Mouse (Mus musculus): ENCODE data around the gene Ube2j1. TPM values are rescaled to one million over a fixed set of nuclear protein-coding genes. Genes with fewer than 3 reads are reported as not detected.

The Ube2j1 gene
- polyA plus RNA-seq, 1 experiment from 2014 or later, result 60.6 TPM

DNA sequence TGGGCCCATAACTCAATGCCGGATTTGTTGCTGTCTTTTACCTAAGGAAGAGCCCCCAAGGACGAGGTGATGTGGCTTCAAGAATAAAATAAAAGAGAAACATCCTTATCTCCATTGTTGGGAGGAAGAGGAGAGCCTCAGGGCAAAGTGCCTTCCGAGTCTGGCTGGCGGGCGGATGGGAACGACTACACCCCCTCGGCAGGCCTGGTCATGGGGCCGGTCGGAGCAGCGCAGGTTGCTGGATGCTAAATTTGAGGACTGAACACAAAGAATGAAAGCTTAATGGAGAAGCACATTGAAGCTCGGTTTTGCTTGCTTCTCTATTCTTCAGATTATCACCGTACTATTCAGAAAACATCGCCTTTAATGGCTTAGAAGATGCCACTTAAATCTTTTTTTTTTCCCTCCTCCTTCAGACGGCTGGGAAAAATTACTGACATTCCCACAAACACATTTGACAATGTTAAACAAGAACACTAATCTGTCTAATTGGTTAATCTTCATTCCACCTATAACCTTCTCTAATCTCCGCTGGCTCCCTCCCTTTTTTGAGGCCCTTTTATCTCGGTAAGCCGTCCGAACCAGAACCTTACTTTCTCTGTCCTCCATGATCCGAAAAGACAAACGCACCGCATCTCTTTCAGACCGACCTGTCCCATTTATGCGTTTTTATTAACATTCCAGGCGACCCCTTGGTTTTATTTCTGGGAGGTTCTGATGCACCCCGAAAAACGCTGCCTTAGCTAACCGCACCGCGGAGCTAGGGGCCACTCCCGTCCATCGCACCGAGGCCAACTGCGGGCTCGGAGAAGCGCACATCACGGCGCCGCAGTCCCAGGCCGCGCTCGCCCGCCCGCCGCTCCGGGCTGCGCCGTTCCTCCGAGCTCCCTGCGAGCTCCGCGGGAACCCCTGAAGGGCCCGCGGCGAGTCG is 687 bp upstream of the Ube2j1 start:
- Histone ChIP-seq H3K9ac (peak overlapping the region; percentile 94), H3K27me3 (replicated peaks) (no peaks in the 10 kb centered on the region), H3K4me2 (peak overlapping the region; percentile 72), H3K9me3 (0 out of 2 replicates have a peak, but pooled peaks cover 1% of the 10 kb centered on the region), H3K4me1 (peaks cover 25% of the 10 kb centered on the region), H3K36me3 (replicated peaks) (peaks cover 5% of the 10 kb centered on the region), H3K4me3 (peak overlapping the region; percentile 76), H3K27ac (peak overlapping the region; percentile 99)
- ATAC-seq (replicated peaks), result peak; percentile 88
- 1% methylated on average over 55 of the region's 55 CpGs for WGBS

DNA sequence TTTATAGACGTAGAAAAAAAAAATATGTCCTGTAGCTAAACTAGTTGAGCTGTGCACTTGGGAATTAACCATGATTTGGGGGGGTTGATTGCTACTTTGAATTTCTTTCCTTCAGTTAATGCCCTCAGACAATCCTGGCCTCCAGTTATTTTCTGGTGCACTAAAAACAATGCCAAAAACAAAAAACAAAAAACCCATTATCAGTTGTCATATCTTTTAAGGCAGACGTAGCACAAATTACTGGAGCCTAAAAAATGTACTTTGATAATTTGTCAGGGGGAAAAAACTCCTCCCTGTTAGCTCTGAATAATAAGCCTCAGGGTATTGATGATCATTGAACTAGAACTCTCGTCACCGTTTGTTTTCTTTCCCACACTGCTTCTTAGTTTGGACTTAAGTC is 829 bp downstream of the Ube2j1 start:
- H3K9me3 ChIP-seq, result 0 out of 2 replicates have a peak, but pooled peaks cover 2% of the 10 kb centered on the region
- no peaks in the 10 kb centered on the region for H3K27me3 ChIP-seq (replicated peaks)
- WGBS, result 2% methylated on average over 4 of the region's 4 CpGs
- H3K4me3 ChIP-seq, result peak overlapping the region; percentile 76
- peak overlapping the region; percentile 72 for H3K4me2 ChIP-seq
- peaks cover 9% of the 10 kb centered on the region for H3K36me3 ChIP-seq (replicated peaks)
- peak overlapping the region; percentile 94 for H3K9ac ChIP-seq
- H3K27ac ChIP-seq, result peak overlapping the region; percentile 99
- no peak for ATAC-seq (replicated peaks)
- H3K4me1 ChIP-seq, result peaks cover 25% of the 10 kb centered on the region

DNA sequence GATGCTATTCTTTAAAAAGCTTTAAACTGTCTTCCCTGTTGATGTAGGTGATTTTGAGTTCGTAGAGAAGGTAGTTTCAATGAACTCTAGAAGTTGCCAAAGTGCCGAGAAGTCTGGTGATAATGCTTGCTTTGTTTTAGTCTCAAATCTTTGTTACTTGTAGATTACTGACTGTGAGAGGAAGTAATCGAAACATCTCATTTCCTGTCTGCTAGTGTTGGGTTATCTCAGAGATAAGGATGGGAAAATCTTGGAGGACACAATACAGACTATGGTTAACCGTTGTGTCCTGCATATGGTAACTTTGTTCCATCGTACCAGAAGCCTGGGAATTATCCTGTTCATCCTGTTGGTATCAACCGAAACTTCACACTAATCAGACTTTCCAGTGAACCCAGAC is 2.3 kb downstream of the Ube2j1 start:
- Histone ChIP-seq H3K9me3 (0 out of 2 replicates have a peak, but pooled peaks cover 2% of the 10 kb centered on the region), H3K27ac (no peak overlapping the region), H3K4me1 (peaks cover 25% of the 10 kb centered on the region), H3K27me3 (replicated peaks) (no peaks in the 10 kb centered on the region), H3K36me3 (replicated peaks) (peaks cover 9% of the 10 kb centered on the region), H3K4me3 (no peak overlapping the region), H3K9ac (no peak overlapping the region), H3K4me2 (no peak overlapping the region)
- ATAC-seq (replicated peaks), result no peak
- 86% methylated on average over 6 of the region's 6 CpGs for WGBS

DNA sequence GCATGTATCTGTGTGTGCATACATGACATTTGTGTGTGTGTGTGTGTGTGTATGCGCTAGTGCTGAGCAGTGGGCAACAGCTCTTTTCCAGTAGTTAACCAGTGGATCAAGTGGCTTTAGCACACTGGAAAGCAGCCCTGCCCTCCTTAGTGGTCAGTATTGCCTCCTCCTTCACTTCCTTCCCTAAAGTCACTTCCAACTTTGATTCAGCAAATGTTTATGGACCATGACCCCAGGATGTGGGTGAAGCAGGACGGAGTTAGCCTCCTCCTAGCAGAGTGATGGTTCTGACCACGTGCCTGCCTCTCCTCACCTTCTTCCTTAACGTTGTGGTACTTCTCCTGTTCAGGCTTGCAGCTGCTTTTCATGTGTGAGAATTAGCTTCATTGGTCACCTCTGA is 8.6 kb downstream of the Ube2j1 start:
- Histone ChIP-seq H3K36me3 (replicated peaks) (peaks cover 47% of the 10 kb centered on the region), H3K27me3 (replicated peaks) (no peaks in the 10 kb centered on the region), H3K9ac (no peak overlapping the region), H3K9me3 (0 out of 2 replicates have a peak, but pooled peaks cover 2% of the 10 kb centered on the region), H3K4me2 (no peak overlapping the region), H3K27ac (no peak overlapping the region), H3K4me1 (no peaks in the 10 kb centered on the region), H3K4me3 (no peak overlapping the region)
- WGBS, result 91% methylated on average over 4 of the region's 4 CpGs
- no peak for ATAC-seq (replicated peaks)

DNA sequence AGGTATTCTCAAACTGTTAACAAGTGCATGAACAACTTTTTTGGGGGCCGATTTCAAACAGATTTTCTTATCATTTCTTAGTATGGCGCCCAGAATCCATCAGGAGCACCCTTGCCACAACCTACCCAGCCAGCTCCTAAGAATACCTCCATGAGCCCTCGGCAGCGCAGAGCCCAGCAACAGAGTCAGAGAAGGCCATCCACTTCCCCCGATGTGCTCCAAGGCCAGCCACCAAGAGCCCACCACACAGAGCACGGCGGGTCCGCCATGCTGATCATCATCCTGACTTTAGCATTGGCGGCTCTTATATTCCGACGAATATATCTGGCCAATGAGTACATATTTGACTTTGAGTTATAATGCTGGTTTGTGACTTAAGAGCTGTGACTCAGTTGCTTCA is 18.4 kb downstream of the Ube2j1 start:
- Histone ChIP-seq H3K4me1 (no peaks in the 10 kb centered on the region), H3K9me3 (no peaks in the 10 kb centered on the region), H3K27ac (no peak overlapping the region), H3K4me3 (no peak overlapping the region), H3K36me3 (replicated peaks) (peaks cover 44% of the 10 kb centered on the region), H3K4me2 (no peak overlapping the region), H3K9ac (no peak overlapping the region), H3K27me3 (replicated peaks) (no peaks in the 10 kb centered on the region)
- no peak for ATAC-seq (replicated peaks)
- 96% methylated on average over 11 of the region's 11 CpGs for WGBS

DNA sequence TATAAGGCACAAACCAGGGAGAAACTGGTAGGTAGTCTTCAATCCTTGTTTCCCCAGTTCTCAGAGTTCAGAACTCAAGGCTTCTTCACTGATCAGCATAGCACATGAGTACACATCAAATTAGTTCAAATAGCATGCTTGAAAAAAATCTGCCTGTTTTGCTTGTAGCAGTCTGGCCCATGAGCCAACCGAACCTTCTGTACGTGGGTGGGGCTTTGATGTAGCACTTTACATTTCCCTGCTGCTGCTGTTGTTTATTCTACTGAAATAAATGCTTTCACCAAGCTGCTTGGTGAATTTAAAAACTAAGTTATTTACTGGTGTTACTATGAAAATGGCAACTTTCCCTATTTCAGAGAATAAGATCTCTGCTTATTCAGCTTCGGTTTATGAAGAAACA is 20.8 kb downstream of the Ube2j1 start:
- no peaks in the 10 kb centered on the region for H3K4me1 ChIP-seq
- 96% methylated on average over 3 of the region's 3 CpGs for WGBS
- H3K4me3 ChIP-seq, result no peak overlapping the region
- H3K36me3 ChIP-seq (replicated peaks), result peaks cover 27% of the 10 kb centered on the region; the same call in 1 of the 2 replicates
- ATAC-seq (replicated peaks), result no peak
- H3K9ac ChIP-seq, result no peak overlapping the region
- no peak overlapping the region for H3K4me2 ChIP-seq
- H3K9me3 ChIP-seq, result no peaks in the 10 kb centered on the region
- no peaks in the 10 kb centered on the region for H3K27me3 ChIP-seq (replicated peaks)
- no peak overlapping the region for H3K27ac ChIP-seq

DNA sequence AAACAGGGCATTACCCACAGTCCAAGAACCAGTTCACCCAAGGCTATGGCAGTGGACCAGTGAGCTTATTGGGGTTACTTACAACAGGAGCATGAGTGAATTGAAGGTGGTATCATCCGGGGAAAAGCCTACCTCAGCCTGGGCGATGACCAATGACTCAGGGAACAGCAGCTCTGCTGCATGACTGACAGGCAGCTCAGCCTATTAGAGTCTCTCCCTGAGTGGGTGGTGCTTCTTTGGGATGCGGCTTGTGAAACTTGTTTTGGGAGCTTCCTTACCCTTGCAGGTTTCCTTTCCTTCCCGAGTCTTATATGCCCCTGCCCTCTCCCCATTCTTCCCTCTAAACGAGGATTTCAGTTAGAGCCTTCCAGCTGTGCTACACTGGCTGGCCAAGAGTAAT is 21.4 kb downstream of the Ube2j1 start:
- Histone ChIP-seq H3K4me3 (no peak overlapping the region), H3K36me3 (replicated peaks) (peaks cover 23% of the 10 kb centered on the region; the same call in 1 of the 2 replicates), H3K4me1 (no peaks in the 10 kb centered on the region), H3K9me3 (no peaks in the 10 kb centered on the region), H3K27me3 (replicated peaks) (no peaks in the 10 kb centered on the region), H3K4me2 (no peak overlapping the region), H3K27ac (no peak overlapping the region), H3K9ac (no peak overlapping the region)
- no peak for ATAC-seq (replicated peaks)
- 86% methylated on average over 5 of the region's 5 CpGs for WGBS

DNA sequence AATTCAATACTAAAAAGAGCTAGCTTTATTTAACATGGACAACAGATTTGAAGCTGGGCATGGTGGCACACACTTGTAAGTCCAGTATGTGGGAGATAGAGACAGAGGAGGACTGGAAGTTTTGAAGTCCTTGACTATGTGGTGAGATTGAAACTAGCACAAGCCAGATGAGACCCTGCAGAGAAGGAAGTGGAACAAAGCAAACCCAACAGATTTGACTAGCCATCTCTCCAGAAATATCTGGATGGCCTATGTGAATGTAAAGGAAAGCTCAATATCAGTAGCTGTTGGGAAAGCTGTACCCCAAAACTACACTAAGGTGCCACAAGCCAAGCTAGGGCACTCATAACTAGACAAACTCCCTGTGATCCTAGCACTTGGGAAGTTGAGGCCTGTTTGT is 23.2 kb downstream of the Ube2j1 start:
- H3K27ac ChIP-seq, result no peak overlapping the region

DNA sequence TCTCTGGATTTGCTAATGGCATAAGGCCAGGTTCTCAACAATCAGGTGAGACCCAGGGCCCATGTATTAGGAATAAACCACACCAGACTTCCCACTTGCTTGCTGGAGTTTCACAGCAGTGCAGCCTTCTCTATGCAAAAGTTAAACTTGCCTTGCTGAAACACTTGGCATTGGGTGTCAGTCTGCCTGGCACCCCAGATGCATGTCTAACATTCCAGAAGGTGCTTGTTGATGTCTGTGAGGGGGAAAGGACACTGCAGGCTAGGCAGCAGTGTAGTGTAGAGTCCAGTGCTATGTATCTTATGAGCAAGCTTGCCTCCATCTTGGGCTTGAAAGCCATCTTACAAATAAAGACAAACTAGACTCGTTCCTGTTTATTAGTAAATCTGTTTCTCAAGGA is 25.1 kb downstream of the Ube2j1 start:
- Histone ChIP-seq H3K27ac (no peak overlapping the region), H3K4me3 (no peak overlapping the region), H3K9ac (no peak overlapping the region), H3K4me2 (no peak overlapping the region), H3K36me3 (replicated peaks) (no peaks in the 10 kb centered on the region; the same call in 1 of the 2 replicates), H3K4me1 (no peaks in the 10 kb centered on the region), H3K9me3 (no peaks in the 10 kb centered on the region), H3K27me3 (replicated peaks) (no peaks in the 10 kb centered on the region)
- no peak for ATAC-seq (replicated peaks)
- 90% methylated on average over 1 of the region's 1 CpGs for WGBS

More for the DNA sequence above, 23.2 kb downstream of the Ube2j1 start:
- Histone ChIP-seq H3K9ac (no peak overlapping the region), H3K9me3 (no peaks in the 10 kb centered on the region), H3K4me3 (no peak overlapping the region), H3K4me1 (no peaks in the 10 kb centered on the region), H3K27me3 (replicated peaks) (no peaks in the 10 kb centered on the region), H3K36me3 (replicated peaks) (peaks cover 11% of the 10 kb centered on the region; the same call in 1 of the 2 replicates), H3K4me2 (no peak overlapping the region)
- no peak for ATAC-seq (replicated peaks)

DNA sequence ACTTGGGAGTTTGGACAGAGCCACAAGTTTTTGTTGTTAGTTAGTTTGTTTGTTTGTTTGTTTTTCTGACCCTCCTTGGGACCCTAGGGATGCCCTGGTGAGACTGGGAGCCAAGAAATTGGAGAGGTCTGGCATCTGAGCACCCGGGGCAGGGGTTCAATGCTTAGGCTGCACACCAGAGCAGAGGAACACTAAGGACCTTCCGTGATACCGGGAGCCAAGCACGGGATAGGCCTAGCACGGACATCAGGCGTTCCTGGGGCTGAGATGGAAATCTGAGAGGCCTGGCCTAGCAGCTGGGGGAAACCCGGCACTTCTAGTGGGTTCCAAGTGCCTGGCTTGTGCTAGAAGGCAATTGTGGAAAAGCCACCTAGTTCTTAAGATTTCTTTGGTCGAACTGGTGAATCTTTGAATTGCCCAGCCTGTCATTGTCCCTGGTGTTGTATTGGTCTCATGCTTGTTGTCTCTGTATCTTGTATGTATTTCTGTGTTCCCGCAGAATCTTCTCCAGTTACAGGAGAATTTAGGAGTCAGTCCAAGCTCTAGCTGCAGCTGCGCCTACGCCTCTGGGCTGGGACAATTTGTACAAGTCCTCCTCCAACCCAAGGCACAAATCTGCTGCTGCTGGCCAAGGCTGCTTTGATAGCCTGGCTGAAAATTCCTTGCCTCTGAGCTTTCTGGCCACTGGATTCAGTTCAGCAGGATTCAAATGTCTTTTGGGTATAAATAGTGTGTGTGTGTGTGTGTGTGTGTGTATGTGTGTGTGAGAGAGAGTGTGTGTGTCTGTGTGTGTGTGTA is 26.9 kb downstream of the Ube2j1 start:
- H3K9me3 ChIP-seq, result no peaks in the 10 kb centered on the region
- H3K4me3 ChIP-seq, result no peak overlapping the region
- no peaks in the 10 kb centered on the region for H3K4me1 ChIP-seq
- H3K27ac ChIP-seq, result no peak overlapping the region
- H3K36me3 ChIP-seq (replicated peaks), result no peaks in the 10 kb centered on the region
- WGBS, result 80% methylated on average over 11 of the region's 11 CpGs
- no peak overlapping the region for H3K4me2 ChIP-seq
- no peak for ATAC-seq (replicated peaks)
- no peak overlapping the region for H3K9ac ChIP-seq
- no peaks in the 10 kb centered on the region for H3K27me3 ChIP-seq (replicated peaks)

DNA sequence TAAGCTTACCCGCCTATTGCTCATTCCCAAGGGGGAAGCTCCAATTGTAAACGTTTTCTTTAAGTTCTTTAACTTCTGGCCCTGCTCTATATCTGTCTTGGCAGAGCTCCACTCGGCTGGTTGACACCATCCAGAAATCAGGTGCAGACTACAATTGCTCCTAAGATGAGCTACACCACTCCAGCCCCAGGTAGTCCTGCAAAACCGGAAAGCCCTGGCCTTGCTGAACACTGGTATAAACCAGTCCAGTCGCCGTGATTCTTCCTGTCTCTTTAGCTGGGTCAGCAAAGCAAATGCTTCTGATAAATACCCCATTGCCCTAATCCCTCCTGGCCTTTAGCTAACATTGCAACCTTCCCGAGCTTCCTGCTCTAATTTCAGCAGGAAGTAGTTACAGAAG is 29.9 kb downstream of the Ube2j1 start:
- no peaks in the 10 kb centered on the region for H3K4me1 ChIP-seq
- no peak for ATAC-seq (replicated peaks)
- WGBS, result 63% methylated on average over 7 of the region's 7 CpGs
- H3K9me3 ChIP-seq, result no peaks in the 10 kb centered on the region
- H3K4me2 ChIP-seq, result no peak overlapping the region
- H3K27ac ChIP-seq, result no peak overlapping the region
- no peaks in the 10 kb centered on the region for H3K27me3 ChIP-seq (replicated peaks)
- H3K9ac ChIP-seq, result no peak overlapping the region
- no peak overlapping the region for H3K4me3 ChIP-seq
- no peaks in the 10 kb centered on the region for H3K36me3 ChIP-seq (replicated peaks)

DNA sequence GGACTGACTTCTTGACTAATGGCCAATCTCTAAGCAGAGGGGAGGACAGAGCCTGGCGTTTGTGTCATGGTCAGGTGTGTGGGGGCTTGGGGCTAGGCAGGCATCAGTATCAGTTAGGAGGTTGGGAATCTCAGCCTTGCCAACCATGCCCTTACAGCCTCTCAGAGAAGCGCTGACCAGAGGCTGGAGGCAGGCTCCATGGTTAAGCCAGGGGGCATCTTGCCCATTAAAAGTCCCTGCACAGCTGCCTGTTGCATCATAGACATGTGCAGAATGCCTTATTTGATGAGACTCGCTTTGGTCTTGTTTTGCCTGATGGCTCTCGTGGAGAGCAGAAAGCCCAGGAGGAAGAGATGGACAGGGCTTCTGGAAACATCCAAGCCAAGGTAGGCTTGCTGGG is 31.8 kb downstream of the Ube2j1 start, which contains the start of gene Gabrr2:
Gabrr2 (plus strand) TSS at position 19 of the 400 bp plus-strand sequence.
- Histone ChIP-seq H3K9me3 (no peaks in the 10 kb centered on the region), H3K36me3 (replicated peaks) (no peaks in the 10 kb centered on the region), H3K4me2 (no peak within 1 kb of the TSS), H3K27me3 (replicated peaks) (no peaks in the 10 kb centered on the region), H3K4me3 (no peak within 1 kb of the TSS), H3K4me1 (no peaks in the 10 kb centered on the region), H3K27ac (no peak within 1 kb of the TSS), H3K9ac (no peak within 1 kb of the TSS)
- WGBS, result 84% methylated on average over 4 of the region's 4 CpGs
- no peak for ATAC-seq (replicated peaks)

Data from midbrain, embryonic 15.5 days (tissue).